10 mouse cellular contexts compared by ENCODE assay signal in the genomic region with DNA sequence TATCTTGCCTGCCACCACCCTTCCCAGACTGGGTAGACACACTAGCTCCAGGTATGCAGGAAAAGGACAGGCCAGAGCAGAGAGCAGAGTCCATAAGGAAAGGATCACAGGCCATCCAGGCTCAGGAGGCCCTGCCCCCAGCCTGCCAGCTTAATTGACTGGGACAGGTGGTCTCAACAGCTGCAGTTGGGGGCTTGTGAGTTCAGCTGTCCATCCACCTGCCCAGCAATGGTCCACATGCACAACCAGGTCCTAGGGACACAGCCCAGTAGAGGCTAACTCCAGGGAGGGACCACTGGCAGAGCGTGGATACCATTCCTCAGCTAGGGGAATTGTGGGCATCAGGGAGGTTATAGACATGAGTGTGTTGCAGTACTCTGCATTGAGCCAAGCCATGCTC. TPM values are rescaled to one million over a fixed set of nuclear protein-coding genes. Genes with fewer than 3 reads are reported as not detected.
DNase-seq lines count a peak whose midpoint lies in the region; ATAC-seq and TF ChIP-seq lines count a peak whose summit lies in the region.
"Had no signal": no experiment of that assay in that cellular context is flagged by ENCODE, and none has a peak within 500 bp of the region (broad histone marks: within the 10 kb centered on the region; RNA-seq: fewer than 3 reads in every experiment).

No protein-coding gene starts in this region.

- no peak overlapping the region for H3K4me2 ChIP-seq in heart, embryonic 15.5 days
- no peak overlapping the region for H3K4me2 ChIP-seq in lung, postnatal 0 days (replicated peaks; ENCODE audit: low read depth, low read length)
- no peak overlapping the region for H3K4me2 ChIP-seq in embryonic facial prominence, embryonic 15.5 days (replicated peaks)
- no peak overlapping the region for H3K4me2 ChIP-seq in stomach, embryonic 14.5 days (replicated peaks; ENCODE audit: low read depth, low read length)
- H3K4me2 ChIP-seq: neural tube, embryonic 12.5 days had no signal

- H3K4me3 ChIP-seq in heart, embryonic 15.5 days, result no peak overlapping the region
- H3K4me3 ChIP-seq in lung, postnatal 0 days (ENCODE audit: low read depth, low read length), result no peak overlapping the region
- H3K4me3 ChIP-seq in embryonic facial prominence, embryonic 15.5 days (replicated peaks), result no peak overlapping the region
- H3K4me3 ChIP-seq in stomach, embryonic 14.5 days (ENCODE audit: low read depth, low read length), result no peak overlapping the region
- H3K4me3 ChIP-seq: neural tube, embryonic 12.5 days had no signal

- H3K36me3 ChIP-seq in heart, embryonic 15.5 days, result peaks cover 14% of the 10 kb centered on the region; the same call in 1 of the 2 replicates
- H3K36me3 ChIP-seq in lung, postnatal 0 days (ENCODE audit: insufficient read depth, low read length), result peaks cover 20% of the 10 kb centered on the region
- peaks cover 61% of the 10 kb centered on the region for H3K36me3 ChIP-seq in embryonic facial prominence, embryonic 15.5 days
- peaks cover 30% of the 10 kb centered on the region for H3K36me3 ChIP-seq in stomach, embryonic 14.5 days (ENCODE audit: control insufficient read depth, insufficient read depth, low read length)

- no peak for TF ChIP-seq CTCF in lung, postnatal 0 days (IDR thresholded peaks at IDR 0.05)

- no peaks in the 10 kb centered on the region for H3K9me3 ChIP-seq in heart, embryonic 15.5 days (replicated peaks)
- no peaks in the 10 kb centered on the region for H3K9me3 ChIP-seq in lung, postnatal 0 days (ENCODE audit: low read length)
- H3K9me3 ChIP-seq in embryonic facial prominence, embryonic 15.5 days (replicated peaks), result no peaks in the 10 kb centered on the region
- H3K9me3 ChIP-seq in stomach, embryonic 14.5 days (ENCODE audit: control insufficient read depth, low read depth, low read length), result no peaks in the 10 kb centered on the region
- H3K9me3 ChIP-seq: neural tube, embryonic 12.5 days had no signal

- H3K27me3 ChIP-seq in heart, embryonic 15.5 days, result no peaks in the 10 kb centered on the region
- no peaks in the 10 kb centered on the region for H3K27me3 ChIP-seq in lung, postnatal 0 days (replicated peaks; ENCODE audit: insufficient read depth, low read length)
- H3K27me3 ChIP-seq in embryonic facial prominence, embryonic 15.5 days, result no peaks in the 10 kb centered on the region
- no peaks in the 10 kb centered on the region for H3K27me3 ChIP-seq in stomach, embryonic 14.5 days (ENCODE audit: control insufficient read depth, insufficient read depth, low read length)
- H3K27me3 ChIP-seq: neural tube, embryonic 12.5 days had no signal

- H3K9ac ChIP-seq in heart, embryonic 15.5 days, result 0 out of 2 replicates have a peak overlapping the region, but pooled peaks have one; percentile 8
- no peak overlapping the region for H3K9ac ChIP-seq in lung, postnatal 0 days (replicated peaks; ENCODE audit: low read depth)
- no peak overlapping the region for H3K9ac ChIP-seq in embryonic facial prominence, embryonic 15.5 days
- no peak overlapping the region for H3K9ac ChIP-seq in stomach, embryonic 14.5 days (replicated peaks; ENCODE audit: low read depth, low read length)
- H3K9ac ChIP-seq: neural tube, embryonic 12.5 days had no signal

- H3K4me1 ChIP-seq in heart, embryonic 15.5 days (replicated peaks), result peaks cover 51% of the 10 kb centered on the region
- H3K4me1 ChIP-seq in lung, postnatal 0 days (ENCODE audit: insufficient read depth, low read depth, low read length), result peaks cover 15% of the 10 kb centered on the region
- H3K4me1 ChIP-seq in embryonic facial prominence, embryonic 15.5 days, result peaks cover 56% of the 10 kb centered on the region
- H3K4me1 ChIP-seq in stomach, embryonic 14.5 days (ENCODE audit: control insufficient read depth, insufficient read depth, low read length), result peaks cover 23% of the 10 kb centered on the region

- WGBS in heart, embryonic 15.5 days, result 96% methylated on average over 1 of the region's 1 CpGs
- 100% methylated on average over 1 of the region's 1 CpGs for WGBS in lung, postnatal 0 days
- 88% methylated on average over 1 of the region's 1 CpGs for WGBS in embryonic facial prominence, embryonic 15.5 days
- WGBS in stomach, embryonic 14.5 days, result 96% methylated on average over 1 of the region's 1 CpGs

- ATAC-seq in heart, embryonic 15.5 days (replicated peaks; ENCODE audit: insufficient number of reproducible peaks, insufficient read depth, low FRiP score, low read depth), result no peak
- no peak for ATAC-seq in lung, postnatal 0 days
- ATAC-seq in embryonic facial prominence, embryonic 15.5 days (ENCODE audit: insufficient number of reproducible peaks, low FRiP score, low TSS enrichment, low read depth), result no peak
- no peak for ATAC-seq in stomach, embryonic 14.5 days (ENCODE audit: insufficient number of reproducible peaks, insufficient read depth, low FRiP score, low read depth)
- ATAC-seq in megakaryocyte, adult 5-6 weeks (ENCODE audit: poor library complexity, severe bottlenecking), result no peak

- H3K27ac ChIP-seq in heart, embryonic 15.5 days, result peak overlapping the region; percentile 85
- H3K27ac ChIP-seq in lung, postnatal 0 days (ENCODE audit: low read length), result peak overlapping the region; percentile 74
- H3K27ac ChIP-seq in embryonic facial prominence, embryonic 15.5 days (replicated peaks), result peak overlapping the region; percentile 93
- peak overlapping the region; percentile 71; the same call in 1 of the 2 replicates for H3K27ac ChIP-seq in stomach, embryonic 14.5 days (ENCODE audit: low read length)
- H3K27ac ChIP-seq: neural tube, embryonic 12.5 days had no signal

- no peak for DNase-seq in heart, adult 11 months
- DNase-seq in lung, postnatal 0 days (ENCODE audit: low spot score), result no peak
- no peak for DNase-seq in lung, postnatal 25 days (ENCODE audit: low spot score)
- DNase-seq in embryo, embryonic 9.5 days (ENCODE audit: extremely low spot score), result no peak
- DNase-seq: gastrocnemius, postnatal 14 days had no signal

- no peak for TF ChIP-seq EP300 in lung, postnatal 0 days (IDR thresholded peaks at IDR 0.05)

RNA-seq across cellular contexts. Expression of a gene that starts 16.6 kb away (rescaled TPM):
- 10.0 and 13.4 TPM in 2 replicates for polyA plus RNA-seq in heart, embryonic 15.5 days (2015; fragmentation: Nextera tagmentation; extraction: Ambion mirVana)
- 13.6 and 29.2 TPM in 2 replicates for polyA plus RNA-seq in lung, postnatal 0 days (2015; fragmentation: Nextera tagmentation; extraction: Ambion mirVana)
- polyA plus RNA-seq in embryonic facial prominence, embryonic 15.5 days (2015; fragmentation: Nextera tagmentation; extraction: Ambion mirVana), result 31.7 and 33.2 TPM in 2 replicates
- 17.3 and 23.5 TPM in 2 replicates for polyA plus RNA-seq in stomach, embryonic 14.5 days (2014; fragmentation: Nextera tagmentation; extraction: Ambion mirVana)
- total RNA-seq in megakaryocyte, adult 5-6 weeks (2015), result 0.91 and 2.7 TPM in 2 replicates
- 1.4 and 5.7 TPM in 2 replicates for total RNA-seq in megakaryocyte, adult 5-6 weeks (2017)
